Mouse (Mus musculus): ENCODE data around the gene Nrtn. TPM values are rescaled to one million over a fixed set of nuclear protein-coding genes. Genes with fewer than 3 reads are reported as not detected.

Nrtn gene
- total and polyA plus RNA-seq, 3 experiments: 0.25 TPM; not detected in 2

GRCm38 (mm10) chr17:56738221-56738620 is 19.1 kb downstream of the Nrtn start:
- Histone ChIP-seq H3K36me3 (replicated peaks in 1 of 2; ENCODE audit: control insufficient read depth in 1 of 2, insufficient read depth in 1 of 2, low read length in 1 of 2) (no peaks in the 10 kb centered on the region), H3K4me1 (ENCODE audit: control insufficient read depth in 1 of 2, insufficient read depth in 2 of 2) (0 out of 4 replicates have a peak, but pooled peaks cover 0 to under 1% of the 10 kb centered on the region in 2 experiments), H3K27ac (ENCODE audit: insufficient read depth, low read depth) (no peak overlapping the region), H3K9ac (ENCODE audit: insufficient read depth, low read depth) (no peak overlapping the region), H3K27me3 (replicated peaks) (peaks cover 83% of the 10 kb centered on the region), H3K4me2 (ENCODE audit: insufficient read depth, low read depth, poor library complexity, severe bottlenecking) (no peak overlapping the region), H3K4me3 (replicated peaks in 1 of 3; ENCODE audit: low read depth in 2 of 3, low read length in 2 of 3, poor library complexity in 1 of 3) (no peak overlapping the region), H3K79me2 (replicated peaks; ENCODE audit: control insufficient read depth, extremely low read depth, insufficient read depth, poor library complexity, severe bottlenecking) (no peaks in the 10 kb centered on the region), H3K9me3 (replicated peaks; ENCODE audit: low read length) (peaks cover 4% of the 10 kb centered on the region)
- DNase-seq (ENCODE audit: extremely low read depth): no peak
- TF ChIP-seq ETS1 (conservative IDR thresholded peaks at IDR 0.05; ENCODE audit: low read depth, low read length) (no peak), MAX (IDR thresholded peaks at IDR 0.05; ENCODE audit: low read length) (no peak), MAZ (IDR thresholded peaks at IDR 0.05; ENCODE audit: low read depth, low read length) (no peak), UBTF (IDR thresholded peaks at IDR 0.05; ENCODE audit: low read depth, low read length) (no peak), PAX5 (IDR thresholded peaks at IDR 0.05; ENCODE audit: low read length) (no peak), ZC3H11A (IDR thresholded peaks at IDR 0.05; ENCODE audit: low read depth, low read length) (no peak), HCFC1 (IDR thresholded peaks at IDR 0.05; ENCODE audit: low read depth, low read length) (no peak)
- in situ Hi-C loops (cut with MboI; ENCODE audit: low pct_ligation_motif_present, low pct_unique_long_range_greater_than_20kb, low sequenced_read_pairs) (no loop called here), dilution Hi-C loops (cut with MboI; ENCODE audit: extremely low pct_ligation_motif_present, extremely low pct_unique_long_range_greater_than_20kb, low sequenced_read_pairs) (no loop called here)

- peaks cover 87% of the 10 kb centered on the region for H3K27me3 ChIP-seq (replicated peaks)
- H3K9ac ChIP-seq (ENCODE audit: insufficient read depth, low read depth): no peak overlapping the region
- no peak overlapping the region for H3K4me3 ChIP-seq (replicated peaks in 1 of 3; ENCODE audit: low read depth in 2 of 3, low read length in 2 of 3, poor library complexity in 1 of 3)
- in situ Hi-C loops (cut with MboI; ENCODE audit: low pct_ligation_motif_present, low pct_unique_long_range_greater_than_20kb, low sequenced_read_pairs): no loop called here
- H3K4me2 ChIP-seq (ENCODE audit: insufficient read depth, low read depth, poor library complexity, severe bottlenecking): no peak overlapping the region
- H3K9me3 ChIP-seq (replicated peaks; ENCODE audit: low read length): peaks cover 4% of the 10 kb centered on the region
- H3K4me1 ChIP-seq (ENCODE audit: control insufficient read depth in 1 of 2, insufficient read depth in 2 of 2): no peaks in the 10 kb centered on the region
- no peak for TF ChIP-seq CHD1 (IDR thresholded peaks at IDR 0.05; ENCODE audit: low read depth, low read length)
- peak; percentile 13; the same call in 1 of the 2 replicates for TF ChIP-seq RAD21 (IDR thresholded peaks at IDR 0.05; ENCODE audit: low read depth, low read length)
- TF ChIP-seq CTCF (conservative IDR thresholded peaks at IDR 0.05 in 1 of 2, IDR thresholded peaks at IDR 0.05 in 1 of 2; ENCODE audit: low read depth in 2 of 2, low read length in 2 of 2): peak in 1 of 2 experiments; percentile 59; a peak in 3 of 4 replicates
- TF ChIP-seq POLR2A (IDR thresholded peaks at IDR 0.05; ENCODE audit: low read depth, low read length): no peak
- no peak for TF ChIP-seq MAFK (IDR thresholded peaks at IDR 0.05; ENCODE audit: insufficient replicate concordance, low read length)
- no peak overlapping the region for H3K27ac ChIP-seq (ENCODE audit: insufficient read depth, low read depth)
- DNase-seq (ENCODE audit: extremely low read depth): no peak
- no peaks in the 10 kb centered on the region for H3K36me3 ChIP-seq (replicated peaks in 1 of 2; ENCODE audit: control insufficient read depth in 1 of 2, insufficient read depth in 1 of 2, low read length in 1 of 2)
- H3K79me2 ChIP-seq (replicated peaks; ENCODE audit: control insufficient read depth, extremely low read depth, insufficient read depth, poor library complexity, severe bottlenecking): no peaks in the 10 kb centered on the region
- dilution Hi-C loops (cut with MboI; ENCODE audit: extremely low pct_ligation_motif_present, extremely low pct_unique_long_range_greater_than_20kb, low sequenced_read_pairs): no loop called here
These were observed 20.8 kb downstream of the Nrtn start for GRCm38 (mm10) chr17:56736534-56736933.

DNA sequence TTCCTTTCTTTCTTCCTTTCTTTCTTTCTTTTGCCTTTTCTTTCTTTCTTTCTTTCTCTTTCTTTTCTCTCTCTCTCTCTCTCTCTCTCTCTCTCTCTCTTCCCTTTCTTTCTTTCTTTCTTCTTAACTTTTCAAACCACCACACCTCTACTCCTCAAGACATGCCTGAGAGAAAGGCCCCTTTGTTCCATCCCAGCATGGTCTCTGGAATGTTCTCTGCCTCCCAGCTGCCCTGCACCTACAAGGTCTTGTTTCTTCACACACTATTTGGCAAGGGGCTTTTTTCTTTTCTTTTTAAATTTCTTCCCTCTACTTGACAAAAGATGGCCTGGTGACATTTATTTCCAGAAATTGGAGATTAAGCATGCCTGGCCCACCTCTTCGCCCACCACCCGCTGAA is 27.7 kb downstream of the Nrtn start:
- in situ Hi-C loops (cut with MboI; ENCODE audit: low pct_ligation_motif_present, low pct_unique_long_range_greater_than_20kb, low sequenced_read_pairs) (no loop called here), dilution Hi-C loops (cut with MboI; ENCODE audit: extremely low pct_ligation_motif_present, extremely low pct_unique_long_range_greater_than_20kb, low sequenced_read_pairs) (no loop called here)
- H3K9ac ChIP-seq (ENCODE audit: insufficient read depth, low read depth): no peak overlapping the region
- no peak overlapping the region for H3K4me2 ChIP-seq (ENCODE audit: insufficient read depth, low read depth, poor library complexity, severe bottlenecking)
- peaks cover 0 to under 1% of the 10 kb centered on the region in 2 experiments for H3K36me3 ChIP-seq (replicated peaks in 1 of 2; ENCODE audit: control insufficient read depth in 1 of 2, insufficient read depth in 1 of 2, low read length in 1 of 2)
- H3K4me1 ChIP-seq (ENCODE audit: control insufficient read depth in 1 of 2, insufficient read depth in 2 of 2): peaks cover 6 to 24% of the 10 kb centered on the region in 2 experiments
- H3K27ac ChIP-seq (ENCODE audit: insufficient read depth, low read depth): no peak overlapping the region
- TF ChIP-seq CTCF (conservative IDR thresholded peaks at IDR 0.05 in 1 of 2, IDR thresholded peaks at IDR 0.05 in 1 of 2; ENCODE audit: low read depth in 2 of 2, low read length in 2 of 2) (no peak), USF2 (conservative IDR thresholded peaks at IDR 0.05; ENCODE audit: low read depth, low read length) (no peak), KAT2A (IDR thresholded peaks at IDR 0.05; ENCODE audit: insufficient replicate concordance, low read length) (no peak), MYC (IDR thresholded peaks at IDR 0.05; ENCODE audit: low read depth, low read length) (no peak), POLR2AphosphoS2 (IDR thresholded peaks at IDR 0.05; ENCODE audit: low read depth, low read length) (no peak), CHD1 (IDR thresholded peaks at IDR 0.05; ENCODE audit: low read depth, low read length) (no peak), PAX5 (IDR thresholded peaks at IDR 0.05; ENCODE audit: low read length) (no peak), SMC3 (IDR thresholded peaks at IDR 0.05; ENCODE audit: low read depth, low read length) (no peak), BHLHE40 (IDR thresholded peaks at IDR 0.05; ENCODE audit: low read depth, low read length) (no peak), USF1 (IDR thresholded peaks at IDR 0.05; ENCODE audit: low read depth, low read length) (no peak), JUN (IDR thresholded peaks at IDR 0.05; ENCODE audit: insufficient read depth, low read depth, low read length) (no peak), E2F4 (IDR thresholded peaks at IDR 0.05; ENCODE audit: insufficient replicate concordance, low read depth, low read length) (no peak), SIN3A (IDR thresholded peaks at IDR 0.05; ENCODE audit: low read length) (no peak), HCFC1 (IDR thresholded peaks at IDR 0.05; ENCODE audit: low read depth, low read length) (no peak), ELF1 (IDR thresholded peaks at IDR 0.05; ENCODE audit: low read depth, low read length) (no peak), NRF1 (IDR thresholded peaks at IDR 0.05; ENCODE audit: low read depth, low read length) (no peak), ZKSCAN1 (IDR thresholded peaks at IDR 0.05; ENCODE audit: borderline replicate concordance, low read depth, low read length) (no peak), MXI1 (IDR thresholded peaks at IDR 0.05; ENCODE audit: low read depth, low read length) (no peak), MAFK (IDR thresholded peaks at IDR 0.05; ENCODE audit: insufficient replicate concordance, low read length) (no peak)
- peaks cover 51% of the 10 kb centered on the region for H3K27me3 ChIP-seq (replicated peaks)
- no peak overlapping the region for H3K4me3 ChIP-seq (replicated peaks in 1 of 3; ENCODE audit: low read depth in 2 of 3, low read length in 2 of 3, poor library complexity in 1 of 3)
- no peaks in the 10 kb centered on the region for H3K79me2 ChIP-seq (replicated peaks; ENCODE audit: control insufficient read depth, extremely low read depth, insufficient read depth, poor library complexity, severe bottlenecking)
- no peaks in the 10 kb centered on the region for H3K9me3 ChIP-seq (replicated peaks; ENCODE audit: low read length)
- no peak for DNase-seq (ENCODE audit: extremely low read depth)
